Mouse (Mus musculus) forebrain, embryonic 13.5 days (tissue): Measurements from ENCODE around the gene Jph3. TPM values are rescaled to one million over a fixed set of nuclear protein-coding genes. Genes with fewer than 3 reads are reported as not detected.

Source experiments
- ATAC-seq: fragments of 200-750 bp; cut with Nextera tagmentation; 2 replicates; pipeline ENCODE4 v1.8.0; 2017
- H3K27ac ChIP-seq: fragments of 300-500 bp; sonication (generic); 2 replicates; pipeline ENCODE4 v1.5.1; 2015; ENCODE audit warnings: inconsistent platforms, mild to moderate bottlenecking, moderate library complexity
- H3K27me3 ChIP-seq: fragments of 300-500 bp; sonication (generic); 2 replicates; pipeline ENCODE4 v1.6.1; 2015; ENCODE audit warnings: mild to moderate bottlenecking, inconsistent platforms
- H3K36me3 ChIP-seq: fragments of 300-500 bp; sonication (generic); 2 replicates; pipeline ENCODE4 v1.6.1; 2015; ENCODE audit warnings: mild to moderate bottlenecking, inconsistent platforms; ENCODE audit not compliant: poor library complexity, severe bottlenecking
- H3K4me1 ChIP-seq: fragments of 300-500 bp; sonication (generic); 2 replicates; pipeline ENCODE4 v1.6.1; 2015; ENCODE audit warnings: inconsistent platforms
- H3K4me2 ChIP-seq: fragments of 300-500 bp; sonication (generic); 2 replicates; pipeline ENCODE4 v1.6.1; 2015; ENCODE audit warnings: inconsistent platforms, mild to moderate bottlenecking, moderate library complexity
- H3K4me3 ChIP-seq: fragments of 300-500 bp; sonication (generic); 2 replicates; pipeline ENCODE4 v1.5.1; 2015; ENCODE audit warnings: mild to moderate bottlenecking, inconsistent platforms
- H3K9ac ChIP-seq: fragments of 300-500 bp; sonication (generic); 2 replicates; pipeline ENCODE4 v1.6.1; 2015; ENCODE audit warnings: mild to moderate bottlenecking, inconsistent platforms
- H3K9me3 ChIP-seq: fragments of 300-500 bp; sonication (generic); replicated peaks from 2 replicates; pipeline ENCODE4 v1.6.1; 2016; ENCODE audit warnings: inconsistent platforms
- WGBS: fragments of 180-500 bp; shearing (Covaris S2); methylation state at CpG from one replicate; pipeline ENCODE4 v1.1.7; 2015; 5-methylcytosine and 5-hydroxymethylcytosine counted together
- polyA plus RNA-seq: library from polyadenylated mRNA; unstranded; fragments of >200 nt; fragmentation: Nextera tagmentation; extraction: Ambion mirVana; gene quantifications from 2 replicates; pipeline ENCODE4 v1.2.1, GENCODE M21; 2015

Jph3 gene
- polyA plus RNA-seq, 1 experiment from 2014 or later, result 34.9 TPM

DNA sequence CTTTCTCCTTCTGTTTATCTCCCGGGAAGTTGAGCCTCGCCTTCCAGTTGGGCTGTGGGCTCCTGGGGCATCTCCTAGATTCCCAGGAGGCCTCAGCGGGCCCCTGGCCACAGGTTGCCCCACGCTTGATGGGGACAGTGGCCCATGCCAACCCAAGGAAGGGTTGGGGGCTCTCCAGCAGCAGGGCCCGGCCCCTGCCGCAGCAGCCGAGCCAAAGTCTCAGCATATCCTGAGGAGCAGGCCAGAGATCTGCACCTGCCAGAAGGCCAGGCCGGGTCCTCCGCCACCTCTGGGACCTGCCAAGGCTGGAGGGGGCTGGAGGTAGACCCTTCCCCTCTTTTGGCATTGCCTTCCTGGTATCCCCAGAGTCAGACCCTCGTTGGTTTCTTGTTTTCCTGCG is 1.6 kb downstream of the Jph3 start:
- Histone ChIP-seq H3K9ac (peak overlapping the region; percentile 76), H3K4me2 (peak overlapping the region; percentile 85), H3K9me3 (no peaks in the 10 kb centered on the region), H3K4me1 (peaks cover 28% of the 10 kb centered on the region), H3K36me3 (no peaks in the 10 kb centered on the region), H3K27me3 (peaks cover 64% of the 10 kb centered on the region), H3K4me3 (peak overlapping the region; percentile 60), H3K27ac (no peak overlapping the region)
- ATAC-seq, result 0 out of 2 replicates have a peak, but pooled peaks have one; percentile 12
- under 1% methylated on average over 11 of the region's 11 CpGs for WGBS

- Histone ChIP-seq H3K4me3 (peak overlapping the region; percentile 60), H3K27me3 (peaks cover 64% of the 10 kb centered on the region), H3K36me3 (no peaks in the 10 kb centered on the region), H3K9me3 (no peaks in the 10 kb centered on the region), H3K27ac (no peak overlapping the region), H3K4me2 (peak overlapping the region; percentile 85), H3K4me1 (peaks cover 28% of the 10 kb centered on the region), H3K9ac (peak overlapping the region; percentile 76)
- peak; percentile 29; the same call in 1 of the 2 replicates for ATAC-seq
- WGBS, result 4% methylated on average over 26 of the region's 26 CpGs
Measured at GRCm38 (mm10) chr8:121731471-121732333, 2.3 kb downstream of the Jph3 start.

GRCm38 (mm10) chr8:121732334-121732665 is 2.9 kb downstream of the Jph3 start:
- H3K4me3 ChIP-seq, result peak overlapping the region; percentile 60
- H3K4me1 ChIP-seq, result peaks cover 28% of the 10 kb centered on the region
- H3K9ac ChIP-seq, result peak overlapping the region; percentile 76
- WGBS, result 53% methylated on average over 4 of the region's 4 CpGs
- no peak for ATAC-seq
- peak overlapping the region; percentile 85 for H3K4me2 ChIP-seq
- H3K27ac ChIP-seq, result no peak overlapping the region
- no peaks in the 10 kb centered on the region for H3K36me3 ChIP-seq
- H3K9me3 ChIP-seq, result no peaks in the 10 kb centered on the region
- H3K27me3 ChIP-seq, result peaks cover 63% of the 10 kb centered on the region

- H3K4me1 ChIP-seq, result peaks cover 28% of the 10 kb centered on the region
- no peaks in the 10 kb centered on the region for H3K36me3 ChIP-seq
- no peak overlapping the region for H3K4me3 ChIP-seq
- H3K4me2 ChIP-seq, result no peak overlapping the region
- H3K9ac ChIP-seq, result no peak overlapping the region
- no peak overlapping the region for H3K27ac ChIP-seq
- no peak for ATAC-seq
- 89% methylated on average over 16 of the region's 16 CpGs for WGBS
- no peaks in the 10 kb centered on the region for H3K9me3 ChIP-seq
- H3K27me3 ChIP-seq, result peaks cover 43% of the 10 kb centered on the region
Measured at GRCm38 (mm10) chr8:121734262-121734661, 4.8 kb downstream of the Jph3 start.

- Histone ChIP-seq H3K9ac (no peak overlapping the region), H3K4me2 (no peak overlapping the region), H3K27ac (no peak overlapping the region), H3K4me3 (no peak overlapping the region), H3K27me3 (peaks cover 25% of the 10 kb centered on the region), H3K4me1 (peaks cover 15% of the 10 kb centered on the region), H3K9me3 (no peaks in the 10 kb centered on the region), H3K36me3 (no peaks in the 10 kb centered on the region)
- no peak for ATAC-seq
- WGBS, result 14% methylated on average over 7 of the region's 7 CpGs
Measured at GRCm38 (mm10) chr8:121736236-121736635, 6.8 kb downstream of the Jph3 start.

DNA sequence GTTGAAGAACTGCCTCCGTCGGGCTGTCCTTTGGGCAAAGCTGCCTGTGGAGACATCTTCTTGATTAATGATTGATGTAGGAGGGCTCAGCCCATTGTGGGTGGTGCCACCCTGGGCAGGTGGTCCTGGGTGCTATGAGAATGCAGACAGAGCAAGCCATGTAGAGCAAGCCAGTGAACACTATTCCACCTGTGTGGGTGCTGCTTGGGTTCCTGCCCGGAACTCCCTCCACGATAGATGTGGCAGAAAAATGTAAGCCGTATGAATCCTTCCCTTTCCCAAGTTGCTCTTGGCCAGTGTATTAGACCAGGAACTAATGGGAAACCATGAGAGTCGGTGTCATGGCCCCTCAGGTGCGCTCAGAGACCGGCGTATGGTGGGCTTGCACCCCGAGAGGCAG is 11.3 kb downstream of the Jph3 start:
- H3K9ac ChIP-seq, result no peak overlapping the region
- H3K4me3 ChIP-seq, result no peak overlapping the region
- ATAC-seq, result no peak
- no peaks in the 10 kb centered on the region for H3K9me3 ChIP-seq
- WGBS, result 91% methylated on average over 10 of the region's 10 CpGs
- no peaks in the 10 kb centered on the region for H3K4me1 ChIP-seq
- no peak overlapping the region for H3K27ac ChIP-seq
- no peaks in the 10 kb centered on the region for H3K36me3 ChIP-seq
- no peaks in the 10 kb centered on the region; the same call in 1 of the 2 replicates for H3K27me3 ChIP-seq
- no peak overlapping the region for H3K4me2 ChIP-seq

DNA sequence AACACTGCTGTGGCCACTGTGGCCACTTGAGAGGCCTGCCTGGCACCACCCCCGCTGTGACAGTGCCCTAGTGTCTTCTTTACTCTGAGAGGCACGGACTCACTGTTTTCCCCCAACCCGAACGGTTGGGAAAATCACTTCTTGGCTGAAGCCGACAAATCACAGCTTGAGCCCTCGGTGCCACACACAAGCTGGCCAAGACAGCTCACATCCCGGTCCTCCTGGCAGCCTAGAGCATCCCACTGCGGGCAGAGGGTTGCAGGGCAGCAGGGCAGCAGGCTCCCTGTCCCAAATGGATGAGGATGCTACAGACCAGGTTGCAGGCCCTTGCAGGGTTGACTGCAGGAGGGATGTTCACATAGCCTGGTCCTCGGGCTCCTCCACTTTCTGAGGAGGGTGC is 20.1 kb downstream of the Jph3 start:
- 83% methylated on average over 9 of the region's 9 CpGs for whole genome bisulfite sequencing
- no peak for ATAC-seq

DNA sequence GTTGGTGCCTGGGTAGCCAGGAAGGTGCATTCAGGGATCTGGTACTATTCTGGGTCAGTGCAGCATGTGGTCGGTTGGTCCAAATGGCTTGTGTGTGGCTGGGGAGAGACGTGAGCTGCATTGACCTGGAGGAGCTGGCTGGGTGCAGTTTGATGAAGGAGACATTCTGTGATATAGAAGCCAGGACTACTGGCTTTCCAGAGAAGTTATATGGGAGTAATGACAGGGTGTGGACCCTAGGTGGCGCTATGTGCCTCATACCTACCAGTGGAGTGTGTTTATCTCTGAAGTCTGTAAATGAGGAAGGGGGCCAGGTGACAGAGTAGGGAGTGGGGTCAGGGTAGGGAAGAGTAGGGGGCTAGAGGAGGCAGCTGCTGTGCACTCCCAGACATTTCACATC is 21.1 kb downstream of the Jph3 start:
- 42% methylated on average over 3 of the region's 3 CpGs for WGBS

More for the DNA sequence above, 20.1 kb downstream of the Jph3 start:
- H3K27me3 ChIP-seq, result 0 out of 2 replicates have a peak, but pooled peaks cover 3% of the 10 kb centered on the region
- 0 out of 2 replicates have a peak, but pooled peaks cover 6% of the 10 kb centered on the region for H3K36me3 ChIP-seq
- H3K9ac ChIP-seq, result no peak overlapping the region
- H3K9me3 ChIP-seq, result no peaks in the 10 kb centered on the region
- no peak overlapping the region for H3K27ac ChIP-seq
- H3K4me1 ChIP-seq, result no peaks in the 10 kb centered on the region
- no peak overlapping the region for H3K4me2 ChIP-seq
- no peak overlapping the region for H3K4me3 ChIP-seq

DNA sequence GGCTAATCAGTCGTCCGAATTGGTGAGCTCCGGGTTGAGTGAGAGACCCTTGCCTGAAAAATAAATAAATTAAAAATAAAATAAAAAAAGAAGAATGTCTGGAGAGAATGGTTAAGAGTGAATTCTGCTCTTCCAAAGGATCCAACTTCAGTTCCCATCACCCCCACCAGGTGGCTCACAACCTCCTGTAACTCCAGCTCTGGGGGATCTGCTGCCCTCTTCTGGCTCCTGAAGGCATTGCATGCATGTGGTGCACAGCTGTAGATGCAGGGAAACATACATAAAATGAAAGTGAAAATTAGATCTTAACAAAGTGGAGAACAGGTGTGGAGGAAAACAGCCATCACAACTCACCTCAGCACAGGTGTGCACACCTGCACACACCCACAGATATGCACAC is 22.0 kb downstream of the Jph3 start:
- Histone ChIP-seq H3K4me2 (no peak overlapping the region), H3K4me3 (no peak overlapping the region), H3K9me3 (no peaks in the 10 kb centered on the region), H3K27ac (no peak overlapping the region), H3K27me3 (0 out of 2 replicates have a peak, but pooled peaks cover 3% of the 10 kb centered on the region), H3K4me1 (no peaks in the 10 kb centered on the region), H3K9ac (no peak overlapping the region), H3K36me3 (0 out of 2 replicates have a peak, but pooled peaks cover 6% of the 10 kb centered on the region)
- ATAC-seq, result no peak
- 38% methylated on average over 3 of the region's 3 CpGs for WGBS

More for the DNA sequence above, 21.1 kb downstream of the Jph3 start:
- Histone ChIP-seq H3K4me2 (no peak overlapping the region), H3K9me3 (no peaks in the 10 kb centered on the region), H3K4me1 (no peaks in the 10 kb centered on the region), H3K9ac (no peak overlapping the region), H3K27me3 (0 out of 2 replicates have a peak, but pooled peaks cover 3% of the 10 kb centered on the region), H3K4me3 (no peak overlapping the region), H3K27ac (no peak overlapping the region), H3K36me3 (0 out of 2 replicates have a peak, but pooled peaks cover 6% of the 10 kb centered on the region)
- ATAC-seq, result no peak

GRCm38 (mm10) chr8:121758470-121758869 is 29.0 kb downstream of the Jph3 start:
- Histone ChIP-seq H3K9me3 (no peaks in the 10 kb centered on the region), H3K27ac (no peak overlapping the region), H3K9ac (no peak overlapping the region), H3K36me3 (0 out of 2 replicates have a peak, but pooled peaks cover 4% of the 10 kb centered on the region), H3K4me1 (peaks cover 12% of the 10 kb centered on the region), H3K4me3 (no peak overlapping the region), H3K27me3 (no peaks in the 10 kb centered on the region), H3K4me2 (no peak overlapping the region)
- no peak for ATAC-seq
- WGBS, result 82% methylated on average over 12 of the region's 12 CpGs

- Histone ChIP-seq H3K27me3 (no peaks in the 10 kb centered on the region), H3K9ac (no peak overlapping the region), H3K36me3 (no peaks in the 10 kb centered on the region), H3K4me2 (no peak overlapping the region), H3K27ac (no peak overlapping the region), H3K4me3 (no peak overlapping the region), H3K4me1 (peaks cover 18% of the 10 kb centered on the region), H3K9me3 (no peaks in the 10 kb centered on the region)
- no peak for ATAC-seq
- whole genome bisulfite sequencing, result 74% methylated on average over 7 of the region's 7 CpGs
Measured at GRCm38 (mm10) chr8:121760484-121760883, 31.1 kb downstream of the Jph3 start.

DNA sequence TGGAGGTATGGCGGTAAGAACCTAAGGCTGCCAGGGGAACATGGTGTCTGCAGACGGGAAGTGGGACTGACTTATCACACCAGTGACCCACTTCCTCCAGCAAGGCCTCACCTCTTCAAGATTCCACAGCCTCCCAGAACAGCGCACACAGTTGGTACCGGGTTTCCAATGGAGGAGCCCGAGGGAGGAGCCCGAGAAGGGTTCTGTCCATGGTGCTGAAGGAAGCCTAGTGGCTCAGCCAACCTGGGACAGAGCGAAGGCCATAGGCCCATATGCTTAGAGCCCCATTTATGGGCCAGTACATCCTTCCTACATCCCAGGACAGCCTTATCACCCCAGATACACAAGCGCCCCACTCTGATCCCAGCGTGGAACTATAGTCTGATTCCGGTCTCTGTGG is 32.1 kb downstream of the Jph3 start:
- 32% methylated on average over 10 of the region's 10 CpGs for WGBS
- H3K4me3 ChIP-seq, result no peak overlapping the region
- H3K9me3 ChIP-seq, result no peaks in the 10 kb centered on the region
- H3K9ac ChIP-seq, result no peak overlapping the region
- peaks cover 18% of the 10 kb centered on the region for H3K4me1 ChIP-seq
- no peaks in the 10 kb centered on the region for H3K36me3 ChIP-seq
- no peak overlapping the region for H3K4me2 ChIP-seq
- no peaks in the 10 kb centered on the region for H3K27me3 ChIP-seq
- ATAC-seq, result no peak
- no peak overlapping the region for H3K27ac ChIP-seq
